Mouse (Mus musculus): ENCODE measurements at regions not wholly inside any gene's neighbourhood (a gene's known extent, or its start where the extent isn't known, plus 50 kb on each side); places are given as distances from the start of the nearest gene placed in this dataset.
"Not testable (repeated sequence)": the region's sequence is repeated elsewhere in the genome, so short reads cannot be mapped to it uniquely, and the experiment has no call there.

GRCm38 (mm10) chr2:166446536-166446935, 267.1 kb downstream of the Prex1 start:
- 98% methylated on average over 3 of the region's 3 CpGs for WGBS

GRCm38 (mm10) chr2:166445824-166446223, 267.8 kb downstream of the Prex1 start:
- not testable (repeated sequence) for H3K27me3 ChIP-seq (ENCODE audit: control insufficient read depth, insufficient read depth, low read length); DNase-seq; H3K27ac ChIP-seq (ENCODE audit: insufficient read depth, low read length); H3K4me3 ChIP-seq (replicated peaks; ENCODE audit: insufficient read depth, low read depth, low read length)
- WGBS: 82% methylated on average over 7 of the region's 7 CpGs
- peaks cover 12% of the 10 kb centered on the region for H3K4me1 ChIP-seq (ENCODE audit: control insufficient read depth, insufficient read depth, low read length)

More at GRCm38 (mm10) chr2:166446536-166446935, 267.1 kb downstream of the Prex1 start:
- no peak for DNase-seq
- H3K27me3 ChIP-seq (ENCODE audit: control insufficient read depth, insufficient read depth, low read length): no peaks in the 10 kb centered on the region; the same call in 1 of the 2 replicates
- peaks cover 12% of the 10 kb centered on the region for H3K4me1 ChIP-seq (ENCODE audit: control insufficient read depth, insufficient read depth, low read length)
- H3K27ac ChIP-seq (ENCODE audit: insufficient read depth, low read length): no peak overlapping the region
- no peak overlapping the region for H3K4me3 ChIP-seq (replicated peaks; ENCODE audit: insufficient read depth, low read depth, low read length)
- TF ChIP-seq POLR2A (IDR thresholded peaks at IDR 0.05; ENCODE audit: borderline replicate concordance, insufficient read depth, low read length) (no peak), CTCF (IDR thresholded peaks at IDR 0.05; ENCODE audit: borderline replicate concordance, insufficient read depth, low read depth, low read length) (no peak)

GRCm38 (mm10) chr2:166442997-166443396, 270.6 kb downstream of the Prex1 start:
- DNase-seq: no peak
- no peaks in the 10 kb centered on the region for H3K4me1 ChIP-seq (ENCODE audit: control insufficient read depth, insufficient read depth, low read length)
- no peak overlapping the region for H3K27ac ChIP-seq (ENCODE audit: insufficient read depth, low read length)
- no peak overlapping the region for H3K4me3 ChIP-seq (replicated peaks; ENCODE audit: insufficient read depth, low read depth, low read length)
- no peaks in the 10 kb centered on the region for H3K27me3 ChIP-seq (ENCODE audit: control insufficient read depth, insufficient read depth, low read length)
- 31% methylated on average over 15 of the region's 15 CpGs for WGBS
- no peak for TF ChIP-seq POLR2A (IDR thresholded peaks at IDR 0.05; ENCODE audit: borderline replicate concordance, insufficient read depth, low read length)
- TF ChIP-seq CTCF (IDR thresholded peaks at IDR 0.05; ENCODE audit: borderline replicate concordance, insufficient read depth, low read depth, low read length): no peak

- Histone ChIP-seq H3K4me3 (replicated peaks; ENCODE audit: insufficient read depth, low read depth, low read length) (no peak overlapping the region), H3K27me3 (ENCODE audit: control insufficient read depth, insufficient read depth, low read length) (no peaks in the 10 kb centered on the region), H3K4me1 (ENCODE audit: control insufficient read depth, insufficient read depth, low read length) (no peaks in the 10 kb centered on the region), H3K27ac (ENCODE audit: insufficient read depth, low read length) (no peak overlapping the region)
- TF ChIP-seq POLR2A (IDR thresholded peaks at IDR 0.05; ENCODE audit: borderline replicate concordance, insufficient read depth, low read length): no peak
- no peak for TF ChIP-seq CTCF (IDR thresholded peaks at IDR 0.05; ENCODE audit: borderline replicate concordance, insufficient read depth, low read depth, low read length)
- 51% methylated on average over 13 of the region's 13 CpGs for WGBS
- no peak for DNase-seq
Measured at GRCm38 (mm10) chr2:166439847-166440775, 273.5 kb downstream of the Prex1 start.

- no peak for TF ChIP-seq CTCF (IDR thresholded peaks at IDR 0.05; ENCODE audit: borderline replicate concordance, insufficient read depth, low read depth, low read length)
- no peak for TF ChIP-seq POLR2A (IDR thresholded peaks at IDR 0.05; ENCODE audit: borderline replicate concordance, insufficient read depth, low read length)
- no peaks in the 10 kb centered on the region for H3K27me3 ChIP-seq (ENCODE audit: control insufficient read depth, insufficient read depth, low read length)
- 68% methylated on average over 9 of the region's 9 CpGs for WGBS
- no peak overlapping the region for H3K4me3 ChIP-seq (replicated peaks; ENCODE audit: insufficient read depth, low read depth, low read length)
- H3K27ac ChIP-seq (ENCODE audit: insufficient read depth, low read length): no peak overlapping the region
- DNase-seq: no peak
- H3K4me1 ChIP-seq (ENCODE audit: control insufficient read depth, insufficient read depth, low read length): peaks cover 5% of the 10 kb centered on the region
Measured at GRCm38 (mm10) chr2:166438207-166438606, 275.4 kb downstream of the Prex1 start.

GRCm38 (mm10) chr2:166434554-166434953, 279.1 kb downstream of the Prex1 start:
- 90% methylated on average over 8 of the region's 8 CpGs for WGBS
- Histone ChIP-seq H3K27me3 (ENCODE audit: control insufficient read depth, insufficient read depth, low read length) (no peaks in the 10 kb centered on the region), H3K27ac (ENCODE audit: insufficient read depth, low read length) (no peak overlapping the region), H3K4me3 (replicated peaks; ENCODE audit: insufficient read depth, low read depth, low read length) (no peak overlapping the region), H3K4me1 (ENCODE audit: control insufficient read depth, insufficient read depth, low read length) (peaks cover 8% of the 10 kb centered on the region)
- TF ChIP-seq CTCF (IDR thresholded peaks at IDR 0.05; ENCODE audit: borderline replicate concordance, insufficient read depth, low read depth, low read length): no peak
- no peak for TF ChIP-seq POLR2A (IDR thresholded peaks at IDR 0.05; ENCODE audit: borderline replicate concordance, insufficient read depth, low read length)
- no peak for DNase-seq

GRCm38 (mm10) chr2:166433655-166434333, 278.3 kb upstream of the Sulf2 start:
- H3K27ac ChIP-seq (ENCODE audit: insufficient read depth, low read length): no peak overlapping the region
- DNase-seq: peak; percentile 56 to 65
- H3K4me1 ChIP-seq (ENCODE audit: control insufficient read depth, insufficient read depth, low read length): peaks cover 8% of the 10 kb centered on the region
- no peaks in the 10 kb centered on the region for H3K27me3 ChIP-seq (ENCODE audit: control insufficient read depth, insufficient read depth, low read length)
- no peak overlapping the region for H3K4me3 ChIP-seq (replicated peaks; ENCODE audit: insufficient read depth, low read depth, low read length)
- WGBS: 29% methylated on average over 15 of the region's 15 CpGs
- no peak for TF ChIP-seq POLR2A (IDR thresholded peaks at IDR 0.05; ENCODE audit: borderline replicate concordance, insufficient read depth, low read length)
- no peak for TF ChIP-seq CTCF (IDR thresholded peaks at IDR 0.05; ENCODE audit: borderline replicate concordance, insufficient read depth, low read depth, low read length)
